Mouse (Mus musculus): ENCODE results near the gene Fmo5.

DNA sequence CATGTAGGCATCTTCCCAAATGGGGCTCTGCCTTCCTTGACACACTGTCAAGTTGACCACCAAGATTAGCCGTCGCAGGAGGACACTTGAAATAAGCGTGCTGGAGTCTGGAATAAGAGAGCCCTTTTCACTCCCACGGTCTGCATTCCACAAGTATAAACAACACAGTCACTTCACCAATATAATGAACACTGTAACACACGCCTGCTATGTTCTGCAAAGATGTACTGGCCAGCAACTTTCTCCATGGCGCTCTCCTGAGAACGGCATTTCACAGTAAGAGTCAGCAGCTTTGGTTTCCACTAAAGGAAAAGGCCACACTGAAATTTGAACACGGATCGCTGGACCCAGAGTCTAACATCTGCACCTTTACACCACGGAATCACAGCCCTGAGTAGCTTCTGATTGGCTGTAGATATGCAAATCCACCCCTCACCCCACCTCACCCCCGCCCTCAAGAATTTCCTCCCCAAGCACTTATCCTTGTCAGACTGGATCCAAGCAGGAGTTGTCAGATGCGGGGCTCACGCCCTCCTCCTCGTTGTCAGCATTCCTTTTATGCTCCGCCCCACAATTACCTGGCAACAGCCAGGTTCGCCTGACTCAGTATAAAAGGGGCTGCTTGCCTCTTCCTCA lies 55.1 kb downstream of the Fmo5 start:
- TF ChIP-seq CTCF (IDR thresholded peaks at IDR 0.05; ENCODE audit: control insufficient read depth, insufficient read depth, insufficient read length) (no peak), CEBPB (IDR thresholded peaks at IDR 0.05; ENCODE audit: low read depth) (no peak), USF1 (IDR thresholded peaks at IDR 0.05; ENCODE audit: low read depth) (no peak), MYOG (IDR thresholded peaks at IDR 0.05; ENCODE audit: control insufficient read depth, extremely low read depth, insufficient read length) (no peak), MAX (IDR thresholded peaks at IDR 0.05) (no peak), MYOD1 (IDR thresholded peaks at IDR 0.05; ENCODE audit: control insufficient read depth, insufficient read length, low read depth) (no peak)
